Mouse (Mus musculus): ENCODE results near the gene Mdm1.

GRCm38 (mm10) chr10:118116456-118116855, 25.2 kb upstream of the Mdm1 start:
- no peak for TF ChIP-seq CTCF (IDR thresholded peaks at IDR 0.05; ENCODE audit: insufficient read depth, low read depth, low read length)
- no peak for TF ChIP-seq POLR2A (IDR thresholded peaks at IDR 0.05; ENCODE audit: insufficient read depth, low read depth, low read length)
